Mouse (Mus musculus) heart, postnatal 25 days (tissue): ENCODE data around the gene Nrk. TPM values are rescaled to one million over a fixed set of nuclear protein-coding genes. Genes with fewer than 3 reads are reported as not detected.

Experiments
- total RNA-seq, 2 experiments: library from RNA; stranded (reverse); gene quantifications; 2 replicates each; pipeline ENCODE4 v1.2.3; 2021

Nrk gene
- total RNA-seq, 2 experiments from 2014 or later, result 1.4 to 1.5 TPM

Other genes starting within 250 kb of the Nrk start
- gene Serpina7, start 170.8 kb downstream of the Nrk start, total RNA-seq, result not detected
- gene 4930513O06Rik, start 171.8 kb downstream of the Nrk start, total RNA-seq, result not detected